Mouse (Mus musculus) gastrocnemius, adult 8-10 months (tissue): ENCODE results near the gene Htra2. TPM values are rescaled to one million over a fixed set of nuclear protein-coding genes. Genes with fewer than 3 reads are reported as not detected.
A peak's percentile ranks its signal among the peaks of the same experiment; 100 is the strongest.

Experiments
- DNase-seq, 2 experiments: peaks; one replicate each; pipeline ENCODE4 v3.0.0; 2022; ENCODE audit warnings: low spot score in 2 of 2
- total RNA-seq, 4 experiments: library from RNA; stranded (reverse); gene quantifications; 2 replicates each; pipeline ENCODE4 v1.2.4; 2022

Htra2 gene
- 10 to 100 TPM; 16.6 to 16.9 (median 16.7) TPM for total RNA-seq

DNA sequence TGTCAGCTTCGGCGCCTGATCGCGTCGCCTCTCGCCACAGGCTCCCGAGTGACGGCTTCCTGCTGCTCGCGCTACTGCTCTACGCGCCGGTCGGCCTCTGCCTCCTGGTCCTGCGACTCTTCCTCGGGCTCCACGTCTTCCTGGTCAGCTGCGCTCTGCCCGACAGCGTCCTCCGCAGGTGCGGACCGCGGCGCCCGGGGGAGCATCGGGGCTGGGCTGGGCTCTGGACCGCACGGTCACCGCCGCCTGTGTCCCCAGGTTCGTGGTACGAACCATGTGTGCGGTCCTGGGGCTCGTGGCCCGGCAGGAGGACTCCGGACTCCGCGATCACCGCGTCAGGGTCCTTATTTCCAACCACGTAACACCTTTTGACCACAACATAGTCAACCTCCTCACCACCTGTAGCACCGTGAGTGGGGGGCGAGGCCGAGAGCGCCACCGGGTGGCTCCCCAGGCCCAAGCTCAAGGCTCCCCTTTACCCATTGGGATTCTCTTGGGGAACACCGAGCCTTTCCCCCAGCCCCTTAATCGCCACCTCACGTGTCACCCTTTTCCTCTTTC, at the start of gene Htra2:
Gene Htra2 (minus strand): TSS at position 403 of the 561 bp plus-strand sequence.
- DNase-seq = no peak

DNA sequence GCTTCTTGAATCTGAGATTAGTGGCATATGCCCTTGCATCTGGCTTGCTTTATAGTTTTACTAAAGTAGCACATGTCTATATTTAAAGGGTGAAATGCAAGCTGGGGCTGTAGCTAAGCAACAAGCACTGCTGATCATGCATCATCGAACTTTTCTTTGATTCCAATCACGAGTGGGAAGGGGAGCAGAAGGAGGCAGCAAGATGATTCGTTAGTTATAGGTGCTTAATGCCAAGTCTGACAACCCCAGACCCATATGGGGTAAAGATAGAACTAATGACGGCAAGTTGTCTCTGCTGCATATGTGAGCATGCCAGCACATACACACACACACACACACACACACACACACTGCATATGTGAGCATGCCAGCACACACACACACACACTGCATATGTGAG, 49.1 kb upstream of the Htra2 start:
- no peak for DNase-seq

DNA sequence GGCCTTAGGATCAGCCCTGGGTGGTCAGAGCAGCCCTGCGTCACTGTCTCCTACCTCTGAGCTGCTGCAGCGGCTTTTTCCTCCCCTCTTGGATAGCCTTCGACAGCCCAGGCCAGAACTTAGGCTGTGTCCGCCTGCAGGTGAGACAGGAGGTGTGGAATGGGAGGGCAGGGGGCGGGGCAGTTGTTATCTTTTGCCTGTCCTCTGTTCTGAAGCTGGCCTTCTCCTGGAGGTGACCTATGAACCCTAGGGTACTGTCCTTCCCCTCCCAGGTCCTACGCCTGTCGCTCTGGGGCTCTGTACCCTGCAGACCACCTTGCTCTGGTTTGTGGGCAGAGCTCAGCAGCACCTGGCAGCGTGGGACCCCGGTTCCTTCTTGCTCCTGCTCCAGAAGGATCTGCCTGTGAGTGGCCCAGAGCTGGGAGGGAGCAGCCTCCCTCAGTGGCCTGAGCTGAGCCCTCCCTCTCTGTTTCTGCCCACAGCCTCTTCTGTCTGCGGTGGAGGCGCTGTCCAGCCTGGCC, 48.1 kb upstream of the Htra2 start:
- DNase-seq = no peak

DNA sequence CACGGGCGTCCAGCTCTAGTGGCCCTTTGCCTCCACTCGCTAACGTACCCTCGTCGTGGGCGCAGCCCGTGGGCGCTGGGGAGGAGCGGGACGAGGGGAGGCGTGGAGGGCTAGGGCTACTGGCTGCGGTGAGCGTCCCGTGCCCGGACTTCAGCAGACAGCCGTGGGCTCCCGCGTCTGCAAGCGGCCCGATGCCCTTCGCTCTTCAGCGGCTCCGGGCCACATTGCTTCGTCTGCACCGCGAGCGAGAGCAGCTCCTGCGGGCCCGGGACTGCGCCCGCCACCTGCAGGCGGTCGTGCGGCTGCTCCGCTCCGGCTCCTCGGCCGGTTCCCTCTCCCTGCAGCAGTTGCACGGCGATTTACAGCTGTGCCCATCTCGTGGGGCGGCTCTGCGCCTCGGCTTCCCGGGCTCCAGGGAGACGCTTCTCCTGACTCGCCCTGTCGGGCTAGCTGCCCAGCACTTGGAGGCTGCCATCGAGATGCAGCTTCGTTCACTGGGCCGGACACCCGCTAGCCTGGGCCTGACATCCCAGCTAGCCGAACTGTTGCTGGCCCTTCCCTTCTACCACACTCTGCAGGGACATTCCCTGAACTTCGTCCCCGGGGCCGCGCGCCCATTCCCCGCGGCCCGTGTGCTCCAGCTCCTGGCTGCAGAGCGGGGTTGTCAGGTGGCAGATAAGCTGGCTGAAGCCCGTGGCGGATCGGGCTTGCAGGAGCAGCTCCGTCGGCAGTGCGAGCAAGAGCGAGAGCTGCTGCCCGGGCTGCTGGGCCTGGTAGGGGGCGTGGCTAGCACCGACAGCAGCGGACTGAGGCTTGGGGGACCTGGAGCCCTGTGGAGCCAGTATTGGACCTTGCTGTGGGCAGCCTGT, 46.8 kb upstream of the Htra2 start:
- peak in 1 of 2 experiments; percentile 36 for DNase-seq

DNA sequence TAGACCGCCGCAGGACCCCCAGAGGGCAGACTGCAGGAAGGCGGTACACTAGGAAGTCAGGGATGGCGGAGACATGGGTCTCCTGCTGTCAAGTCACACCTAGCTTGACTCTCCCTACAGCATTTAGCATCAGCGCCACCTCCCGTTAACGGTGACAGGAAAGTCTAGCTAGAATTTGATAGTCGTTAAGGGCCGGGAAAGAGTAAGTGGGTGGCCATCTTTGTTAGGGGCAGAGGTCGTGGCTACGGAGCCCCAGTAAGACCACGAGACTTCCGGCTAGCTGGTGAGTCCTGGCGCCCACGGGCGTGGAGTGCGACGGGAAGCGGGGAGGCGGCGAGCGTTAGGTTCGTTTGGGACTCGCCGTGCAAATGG, 46.2 kb upstream of the Htra2 start, which contains the start of the genes Ccdc142 and Gm42688:
Gene Ccdc142 (plus strand): TSS at position 286 of the 372 bp plus-strand sequence.
Gene Gm42688 (plus strand): TSS at position 302 of the 372 bp plus-strand sequence.
- DNase-seq = peak; percentile 84 to 87

DNA sequence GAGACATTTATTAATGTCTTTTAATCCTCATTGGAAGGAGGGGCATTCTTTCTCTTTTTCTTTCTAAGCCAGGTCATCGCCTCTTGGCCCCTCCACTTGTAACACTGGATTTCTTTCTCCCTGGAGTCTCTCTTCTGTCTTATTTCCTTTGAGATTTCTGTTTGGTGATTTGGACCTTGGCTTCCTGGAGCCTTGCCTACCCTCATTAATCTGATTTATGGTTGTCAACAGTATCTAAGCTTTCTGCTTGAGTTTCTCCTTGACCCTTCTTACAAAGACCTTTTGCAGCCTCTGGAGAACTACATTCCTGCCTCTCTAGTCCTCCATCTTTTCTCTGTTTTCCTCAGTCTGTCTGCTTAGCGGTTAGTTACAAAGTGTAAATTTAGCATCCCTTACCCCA, 43.3 kb upstream of the Htra2 start:
- DNase-seq = no peak

DNA sequence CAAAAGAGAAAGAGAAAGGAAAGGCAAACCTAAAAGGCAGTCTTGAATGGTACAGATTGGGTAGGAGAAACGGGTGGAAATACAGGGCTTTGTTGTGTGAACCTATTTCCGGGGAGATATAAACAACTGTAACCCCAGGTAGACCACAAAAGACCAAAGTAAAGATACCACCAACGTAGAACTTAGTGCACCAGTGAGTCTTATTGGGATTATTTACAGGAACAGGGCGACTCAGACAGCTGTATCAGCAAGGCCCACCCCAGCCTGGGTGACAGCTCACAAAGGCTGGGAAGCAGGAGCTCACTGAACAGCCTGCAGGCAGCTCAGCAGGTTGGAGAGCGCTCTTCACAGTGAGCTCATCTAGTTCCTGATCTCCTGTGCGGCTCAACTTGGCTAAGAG, 40.9 kb upstream of the Htra2 start:
- no peak for DNase-seq

DNA sequence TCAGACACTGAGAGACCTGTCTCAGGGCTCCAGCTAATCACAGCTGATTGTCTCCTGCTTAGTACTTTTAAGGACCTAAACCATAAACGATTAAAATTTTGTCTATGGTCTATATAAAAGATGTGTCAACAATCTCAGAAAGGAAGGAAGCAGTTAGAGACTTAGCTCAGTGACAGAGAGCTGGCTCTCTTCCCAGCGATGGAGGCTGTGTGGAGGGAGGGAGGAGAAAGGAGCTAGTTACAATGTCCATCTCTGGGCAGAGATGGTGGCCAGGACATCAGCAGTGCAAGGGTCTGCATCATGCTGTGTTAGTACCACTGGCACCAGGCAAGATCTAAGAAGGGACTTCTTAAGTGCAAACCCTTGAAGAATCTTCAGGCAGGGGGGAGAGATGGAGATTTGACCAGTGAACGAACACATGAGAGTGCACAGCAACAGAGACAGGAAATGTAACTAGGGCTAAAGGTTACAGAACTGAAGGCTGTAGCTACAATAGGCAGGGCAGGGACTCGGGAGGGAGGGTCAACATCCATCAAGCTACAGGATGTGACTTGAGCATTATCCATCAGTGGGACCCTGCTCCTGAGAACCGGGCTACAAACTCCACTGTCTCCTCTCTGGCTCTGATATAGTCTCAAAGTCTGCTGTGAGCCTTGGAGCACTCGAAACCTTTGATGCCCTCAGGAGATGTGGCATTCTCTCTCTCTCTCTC, 37.5 kb upstream of the Htra2 start:
- no peak for DNase-seq

DNA sequence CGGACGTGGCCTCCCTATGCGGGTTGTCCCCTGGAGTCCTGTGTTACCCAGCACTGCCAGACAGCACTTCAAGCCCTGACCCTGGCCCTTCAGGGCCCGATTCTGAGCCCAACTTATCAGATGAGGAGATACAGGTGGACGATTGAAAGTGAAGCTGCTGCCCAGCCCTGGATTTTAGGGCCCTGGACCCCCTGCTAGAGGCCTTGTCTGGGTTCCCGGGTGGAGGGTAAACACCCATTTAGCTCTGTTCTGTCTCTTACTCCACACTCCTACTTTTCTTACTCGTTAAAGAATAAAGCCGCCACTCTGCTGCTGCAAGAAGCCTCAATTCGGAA, 32.8 kb upstream of the Htra2 start:
- DNase-seq = no peak

DNA sequence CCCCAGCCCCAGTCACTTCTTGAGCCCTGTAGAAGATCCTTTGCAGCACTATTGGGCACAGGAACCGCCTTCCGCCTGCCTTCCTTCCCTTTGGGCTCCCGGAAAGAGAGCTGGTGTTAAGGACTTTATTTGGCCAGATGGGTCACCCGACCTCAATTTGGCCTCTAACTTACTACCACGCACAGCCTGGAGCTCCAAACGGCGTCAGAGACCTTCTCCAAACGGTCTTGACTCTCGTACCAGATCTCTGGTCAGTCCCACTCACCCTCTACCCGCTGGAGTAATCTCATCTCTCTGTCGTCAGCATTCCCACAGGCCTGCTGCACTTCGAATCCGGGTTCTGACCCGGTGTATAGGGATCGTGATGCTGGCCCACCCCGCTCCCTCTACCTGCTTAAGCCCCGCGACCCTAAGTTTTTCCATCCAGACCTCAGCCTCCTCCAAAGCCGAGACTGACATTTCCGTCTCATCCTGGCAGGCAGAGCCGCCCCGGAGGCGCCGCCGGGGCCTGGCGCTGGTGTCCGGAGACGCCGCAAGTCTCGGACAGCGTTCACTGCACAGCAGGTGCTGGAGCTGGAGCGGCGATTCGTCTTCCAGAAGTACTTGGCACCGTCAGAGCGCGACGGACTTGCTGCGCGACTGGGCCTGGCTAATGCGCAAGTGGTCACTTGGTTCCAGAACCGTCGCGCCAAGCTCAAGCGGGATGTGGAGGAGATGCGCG, 32.3 kb upstream of the Htra2 start:
- peak in 1 of 2 experiments; percentile 51 for DNase-seq

DNA sequence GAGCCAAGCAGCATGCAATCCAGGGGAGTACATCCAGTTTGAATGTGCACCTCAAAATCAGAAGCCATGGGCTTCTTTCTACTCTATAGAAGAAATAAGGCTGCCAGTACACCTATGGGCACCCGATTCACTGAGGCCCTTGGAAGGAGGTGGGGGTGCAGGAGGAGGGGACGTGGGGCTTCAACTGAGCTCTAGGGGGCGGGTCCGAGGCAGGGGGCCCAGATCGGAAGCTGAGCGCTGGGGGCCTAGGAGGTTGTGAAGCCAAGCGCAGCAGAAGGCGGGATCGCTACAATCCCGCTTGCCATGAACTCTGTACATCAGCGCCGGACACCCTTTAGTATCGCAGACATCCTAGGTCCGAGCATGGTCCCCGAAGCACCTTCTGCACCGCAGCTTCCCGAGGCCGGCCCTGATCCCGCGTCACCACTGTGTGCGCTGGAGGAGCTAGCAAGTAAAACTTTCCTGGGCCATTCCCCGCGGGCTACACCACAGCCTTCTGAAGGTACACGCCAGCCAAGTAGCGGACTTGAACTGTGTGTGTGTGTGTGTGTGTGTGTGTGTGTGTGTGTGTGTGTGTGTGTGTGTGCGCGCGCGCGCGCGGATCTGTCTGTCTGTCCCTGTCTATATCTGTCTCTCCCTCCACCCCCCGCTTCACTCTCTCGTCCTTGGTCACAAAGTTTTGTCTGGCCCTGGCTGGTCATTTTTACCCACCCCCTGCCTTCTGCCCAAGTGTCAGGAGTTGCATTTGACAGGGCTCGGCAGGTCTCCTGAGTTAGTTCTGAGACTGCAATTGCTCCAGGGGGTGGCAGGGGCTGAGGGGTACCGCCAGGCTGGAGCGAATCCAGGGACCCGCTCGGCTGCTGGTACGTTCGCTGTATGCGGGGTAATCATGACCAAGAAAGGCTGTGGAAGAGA, 31.3 kb upstream of the Htra2 start, which contains the start of gene Lbx2:
Gene Lbx2 (plus strand): TSS at position 247 of the 915 bp plus-strand sequence.
- no peak for DNase-seq

DNA sequence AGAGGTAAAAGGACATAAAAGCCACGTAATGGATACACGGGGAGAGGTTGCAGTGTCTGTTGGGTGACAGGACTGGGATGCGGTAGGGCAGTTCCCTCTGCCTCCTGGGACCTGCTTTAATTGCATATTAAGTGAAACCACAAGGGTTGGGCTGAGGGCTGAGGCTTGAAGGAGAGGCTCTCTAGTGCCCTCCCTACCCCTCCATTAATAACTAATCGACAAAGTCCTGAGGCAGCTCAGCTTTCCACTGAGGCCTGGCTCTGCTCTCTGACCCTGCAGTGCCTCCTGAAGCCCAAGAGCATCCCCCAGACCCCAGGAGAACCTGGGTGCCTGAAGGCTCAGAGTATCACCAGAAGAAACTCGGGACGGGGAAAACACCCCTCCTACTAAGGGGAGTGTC, 29.4 kb upstream of the Htra2 start:
- no peak for DNase-seq

DNA sequence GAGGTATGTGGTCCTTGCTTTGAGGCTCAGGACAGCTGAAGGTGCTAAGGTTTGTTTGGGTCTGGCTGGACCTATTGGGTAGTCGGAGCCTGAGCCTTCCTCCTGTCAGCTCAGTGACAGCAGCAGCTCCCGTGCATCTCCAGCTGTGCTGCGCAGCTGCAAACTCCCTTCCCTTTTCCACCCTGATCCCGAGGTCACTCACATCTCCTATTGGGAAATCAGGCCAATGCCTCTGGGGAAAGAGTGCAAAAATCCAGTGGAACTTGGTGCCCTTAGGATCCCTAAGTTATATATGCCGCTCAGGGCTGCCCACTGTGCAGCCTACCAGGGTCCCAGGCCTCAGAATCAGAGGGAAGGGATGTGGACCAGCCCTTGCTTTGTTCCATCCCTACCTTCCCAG, 28.4 kb upstream of the Htra2 start:
- DNase-seq = no peak

DNA sequence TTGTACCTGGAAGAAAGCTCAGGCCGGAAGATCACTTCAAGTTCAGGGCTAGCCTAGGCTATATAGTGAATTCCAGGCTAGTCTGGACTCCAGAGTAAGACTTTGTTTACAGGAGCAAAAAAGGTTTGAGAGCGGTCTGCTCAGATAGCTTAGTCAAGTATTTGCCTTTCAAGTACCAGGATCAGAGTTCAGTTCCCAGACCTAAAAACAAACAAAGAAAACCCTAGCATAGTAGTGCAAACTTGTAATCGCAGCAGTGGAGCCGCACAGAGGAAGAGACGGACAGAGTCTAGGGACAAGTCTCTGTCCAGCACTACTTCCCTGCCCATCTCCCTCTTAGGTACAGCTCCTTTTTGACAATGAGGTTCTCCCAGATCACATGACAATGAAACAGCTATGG, 25.1 kb upstream of the Htra2 start:
- no peak for DNase-seq

DNA sequence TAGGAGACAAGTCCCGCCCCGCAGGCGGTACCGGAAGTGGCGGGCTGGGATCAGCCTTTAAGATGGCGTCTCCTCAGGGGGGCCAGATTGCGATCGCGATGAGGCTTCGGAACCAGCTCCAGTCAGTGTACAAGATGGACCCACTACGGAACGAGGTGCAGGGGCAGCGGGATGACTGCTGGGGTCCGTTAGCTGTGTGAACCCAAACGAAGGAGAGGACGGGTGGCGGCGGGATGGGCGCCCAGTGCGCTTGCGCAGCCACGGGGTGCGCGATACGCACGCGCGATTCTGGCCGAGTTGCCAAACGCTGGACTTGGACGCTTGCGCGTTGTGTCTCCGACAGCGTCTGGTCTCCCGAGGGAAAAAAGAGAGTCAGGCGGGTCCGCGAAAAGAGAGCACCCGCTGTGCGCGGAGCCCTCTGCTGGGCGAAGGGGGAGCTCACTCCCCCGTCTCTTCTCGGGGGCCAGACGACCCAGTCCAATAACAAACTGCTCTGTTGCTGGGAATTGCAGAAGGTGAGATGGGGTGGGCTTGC, 23.3 kb upstream of the Htra2 start:
- DNase-seq = peak; percentile 99 to 100

DNA sequence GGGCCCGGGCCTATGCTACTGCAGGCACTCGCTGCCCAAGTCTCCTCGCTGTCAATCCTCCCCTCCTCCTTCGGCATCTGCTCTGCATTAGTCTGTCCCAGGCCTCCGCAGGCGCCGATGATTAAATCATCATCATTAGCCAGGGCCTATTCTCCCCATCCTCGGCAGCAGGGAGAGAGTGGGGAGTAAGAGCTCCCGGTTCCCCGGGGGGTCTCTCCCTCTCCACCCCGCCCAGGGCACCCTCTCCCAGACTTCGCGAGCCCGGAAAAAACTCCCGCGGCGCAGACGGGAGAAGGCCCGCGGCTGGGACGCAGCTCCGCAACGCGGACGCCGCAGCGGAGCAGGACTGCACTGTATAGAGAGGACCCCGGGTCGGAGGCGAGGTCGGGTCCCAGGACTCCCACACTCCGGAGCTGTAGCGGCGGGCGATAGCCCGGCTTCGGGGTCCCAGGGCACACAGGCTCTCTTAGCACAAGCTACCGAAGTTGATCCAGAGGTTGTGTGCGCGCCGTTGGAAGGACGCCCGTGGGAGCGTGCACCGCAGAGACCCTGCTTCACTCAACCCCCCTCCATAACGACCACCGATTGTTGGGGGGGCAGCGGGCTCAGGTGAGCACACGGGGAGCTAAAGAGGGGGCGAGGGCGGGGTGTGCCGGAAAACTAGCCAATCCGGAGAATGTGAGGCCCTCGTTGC, 22.7 kb upstream of the Htra2 start, which contains the start of gene Pcgf1:
Gene Pcgf1 (plus strand): TSS at position 240 of the 694 bp plus-strand sequence.
- DNase-seq = no peak

DNA sequence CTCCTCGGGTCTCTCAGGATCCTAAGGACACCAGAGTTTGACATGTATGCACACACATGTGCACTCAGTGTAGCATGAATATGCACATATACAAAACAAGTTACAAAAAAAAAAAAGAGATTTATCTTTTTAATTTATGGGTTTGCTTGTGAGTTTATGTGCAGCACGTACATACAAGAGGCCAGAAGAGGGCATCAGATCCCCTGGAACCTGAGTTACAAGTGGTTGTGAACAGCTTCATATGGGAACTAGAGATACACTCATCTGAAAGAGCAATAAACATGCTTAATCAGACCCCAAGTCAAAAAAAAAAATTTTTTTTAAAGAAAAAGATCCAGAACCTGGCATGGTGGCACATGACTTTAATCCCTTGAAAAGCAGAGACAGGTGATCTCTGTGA, 19.9 kb upstream of the Htra2 start:
- DNase-seq = no peak

DNA sequence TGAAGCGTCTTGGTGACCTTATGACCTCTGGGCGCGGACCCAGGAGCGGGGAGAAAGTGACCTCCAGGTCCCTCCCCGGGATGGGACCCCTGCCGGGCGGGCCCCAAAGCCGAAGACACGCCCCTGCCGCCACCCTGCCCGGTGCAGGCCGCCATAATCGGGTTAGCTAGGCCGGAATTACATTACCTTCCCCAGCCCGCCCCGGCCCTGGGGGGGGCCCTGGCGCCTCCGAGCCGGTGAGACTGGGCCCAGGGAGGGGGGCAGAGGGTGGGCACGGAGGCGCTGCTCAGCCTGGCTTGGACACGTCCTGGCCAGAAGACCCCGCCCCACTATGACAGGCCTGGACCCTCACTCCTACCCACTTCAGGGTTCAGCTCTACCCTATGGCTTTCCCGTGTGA, 16.1 kb upstream of the Htra2 start:
- no peak for DNase-seq
